Mouse (Mus musculus) left cerebral cortex, postnatal 25 days (tissue): ENCODE data around the gene Plekhg5. TPM values are rescaled to one million over a fixed set of nuclear protein-coding genes. Genes with fewer than 3 reads are reported as not detected.
"Not testable (repeated sequence)": the region's sequence is repeated elsewhere in the genome, so short reads cannot be mapped to it uniquely, and the experiment has no call there.

Experiments
- DNase-seq, 2 experiments: peaks; one replicate each; pipeline ENCODE4 v3.0.0; 2022; ENCODE audit warnings: low spot score in 2 of 2, mixed read lengths in 1 of 2
- intact Hi-C: fragments of 180-260 bp; cut with DNase I; formaldehyde crosslinking; loops from one replicate; pipeline ENCODE4 v1.15.1; 2025
- total RNA-seq, 2 experiments: library from RNA; stranded (reverse); gene quantifications; 2 replicates each; pipeline ENCODE4 v1.2.3; 2021

The Plekhg5 gene
- total RNA-seq: 10 to 100 TPM; 72.1 to 93.5 TPM

DNA sequence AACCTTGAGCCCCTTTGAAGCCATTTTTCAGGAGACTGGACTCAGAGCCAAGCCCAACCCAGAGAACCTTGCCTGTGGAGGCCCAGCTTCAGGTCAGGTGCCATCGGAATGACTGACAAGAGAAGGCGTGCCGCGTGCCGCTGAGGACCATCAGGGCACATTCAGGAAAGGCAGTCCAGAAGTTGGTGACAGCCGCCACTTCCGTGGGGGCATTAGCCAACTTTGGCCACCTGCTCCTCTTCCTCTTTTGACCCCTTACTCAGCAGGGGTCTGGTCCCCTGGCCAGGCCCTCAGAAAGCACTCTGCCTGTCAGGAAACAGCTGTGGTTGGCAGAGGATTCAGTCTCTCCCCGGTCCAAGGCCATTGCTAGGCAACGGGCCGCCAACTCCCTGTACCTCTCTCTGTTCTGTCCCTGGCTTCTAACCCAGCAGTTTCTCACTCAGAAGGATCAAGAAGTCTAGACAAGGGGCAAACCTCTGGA lies at the start of gene Plekhg5:
Plekhg5 (plus strand) TSS at position 378 of the 481 bp plus-strand sequence.
- peak in 1 of 2 experiments; percentile 47 for DNase-seq
- intact Hi-C loops: no loop called here

DNA sequence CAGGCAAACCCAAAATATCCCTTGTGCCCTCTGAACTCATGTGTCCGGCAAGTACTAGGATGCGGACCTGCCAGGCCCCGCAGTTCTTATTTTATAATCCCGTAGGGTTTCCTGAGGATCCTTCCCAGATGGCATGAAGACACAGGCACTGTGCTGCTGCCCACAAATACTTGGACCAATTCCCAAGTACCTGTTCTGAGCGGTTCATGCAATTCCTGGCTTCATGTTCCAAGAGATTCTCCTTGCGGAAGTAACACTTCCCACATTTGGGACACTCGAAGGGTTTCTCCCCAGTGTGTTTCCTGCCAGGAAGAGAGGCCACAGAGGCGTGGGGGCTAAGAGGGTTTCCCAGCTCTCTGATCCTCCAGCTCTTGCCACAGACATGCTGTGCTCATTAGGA lies 49.8 kb upstream of the Plekhg5 start:
- DNase-seq: peak in 1 of 2 experiments; percentile 52
- intact Hi-C loops: no loop called here

DNA sequence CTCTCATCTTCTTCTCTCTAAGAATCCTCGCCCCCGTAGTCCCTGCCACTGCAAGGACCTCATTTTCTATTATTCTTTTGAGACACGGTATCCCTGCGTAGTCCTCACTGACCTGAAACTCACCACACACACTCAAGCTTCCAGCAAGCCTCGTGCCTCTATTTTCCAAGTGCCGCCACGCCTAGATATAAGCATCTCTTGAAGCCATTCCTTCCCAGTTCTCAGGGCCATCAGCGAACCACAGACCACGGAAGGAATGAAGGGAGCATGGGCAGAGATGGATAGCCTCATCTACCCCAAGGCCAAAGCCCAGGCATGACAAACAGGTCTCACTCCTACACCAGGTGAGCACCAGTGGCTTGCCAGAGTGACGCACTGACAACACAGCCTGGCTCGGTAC lies 47.8 kb upstream of the Plekhg5 start:
- intact Hi-C loops: no loop called here
- DNase-seq: no peak

DNA sequence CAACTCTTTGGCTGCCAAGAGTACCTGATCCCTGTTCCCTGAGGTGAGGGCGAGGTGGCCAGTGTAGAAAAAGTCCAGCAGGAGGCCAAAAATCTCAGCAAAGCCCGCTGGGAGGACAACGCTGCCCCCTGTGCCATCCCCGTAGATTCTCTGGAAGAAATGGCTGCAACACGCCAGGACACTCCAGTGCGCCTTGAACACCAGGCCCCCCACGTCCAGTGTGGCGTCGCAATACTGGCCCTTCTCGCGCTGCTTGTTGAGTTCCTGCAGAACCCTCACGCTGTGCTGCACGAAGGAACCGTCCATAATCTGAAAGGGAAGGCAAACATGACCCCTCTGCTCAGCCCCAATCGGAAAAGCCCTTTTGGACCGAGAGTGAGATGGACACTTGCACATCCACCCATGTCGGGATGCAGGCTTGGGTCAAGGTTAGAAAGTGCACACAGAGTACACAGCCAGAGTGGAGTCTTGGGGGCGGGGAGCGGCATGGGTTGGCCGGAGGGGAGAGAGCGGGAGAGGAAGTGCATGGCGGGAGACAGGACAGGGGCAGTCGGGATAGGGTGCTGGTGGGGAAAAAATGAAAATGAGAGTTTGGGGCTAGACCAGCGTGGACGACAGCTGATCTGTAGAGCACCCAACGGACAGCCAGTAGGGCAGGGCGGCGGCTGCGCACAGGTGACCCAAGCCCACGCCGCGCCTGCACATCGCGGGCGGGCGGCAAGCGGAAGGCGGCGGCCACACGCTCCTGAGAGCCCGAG lies 45.4 kb upstream of the Plekhg5 start:
- intact Hi-C loops: loop anchor here (2.0 to 5.0 kb wide), 2 partner anchors 18 to 45 kb away; partner anchors contain the start of gene Klhl21
- no peak for DNase-seq

DNA sequence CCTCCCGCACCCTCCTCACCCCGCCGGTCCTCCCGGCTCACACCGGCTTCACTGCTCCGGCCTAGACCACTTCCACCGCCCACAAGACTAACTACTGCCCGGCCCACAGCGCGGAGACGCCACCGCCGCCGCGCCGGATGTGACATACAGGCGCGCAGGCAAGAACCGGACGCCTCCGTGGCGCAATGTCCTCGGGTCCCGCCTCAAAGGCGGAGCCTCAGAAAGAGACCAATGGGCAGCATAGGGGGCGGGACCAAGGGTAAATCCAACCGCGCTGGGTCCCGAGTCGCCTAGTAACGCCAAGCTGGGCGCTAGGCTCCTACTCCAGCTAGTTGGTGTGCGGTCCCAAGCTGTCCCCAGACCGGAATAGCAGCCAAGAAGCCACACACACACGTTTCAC lies 44.8 kb upstream of the Plekhg5 start, which contains the start of gene Zbtb48:
Zbtb48 (minus strand) TSS at position 148 of the 400 bp plus-strand sequence.
- intact Hi-C loops: loop anchor here (2.0 to 5.0 kb wide), 2 partner anchors 19 to 45 kb away; partner anchors contain the start of gene Klhl21
- DNase-seq: peak; percentile 98 to 99

DNA sequence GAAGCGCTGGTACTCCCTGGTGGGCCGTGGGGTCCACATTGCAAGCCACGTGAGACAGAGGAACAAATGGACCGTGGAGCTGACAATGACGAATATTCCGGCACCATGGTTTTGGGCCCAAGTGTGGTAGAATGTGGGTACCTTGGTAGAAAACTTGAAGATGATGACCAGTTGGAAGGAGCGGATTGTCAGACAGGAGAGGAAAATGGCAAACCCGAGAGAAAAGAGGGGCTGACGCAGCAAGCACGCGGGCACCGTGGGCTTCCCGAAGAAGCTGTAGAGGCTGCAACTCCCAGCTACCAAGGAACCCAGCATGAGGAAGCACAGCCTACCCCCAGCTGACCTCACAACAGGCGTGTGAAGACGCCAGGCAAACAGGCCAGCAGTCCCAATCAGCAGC lies 43.8 kb upstream of the Plekhg5 start:
- intact Hi-C loops: loop anchor here (5.0 kb wide), 1 partner anchor 46 kb away; no protein-coding TSS in a partner anchor
- no peak for DNase-seq

DNA sequence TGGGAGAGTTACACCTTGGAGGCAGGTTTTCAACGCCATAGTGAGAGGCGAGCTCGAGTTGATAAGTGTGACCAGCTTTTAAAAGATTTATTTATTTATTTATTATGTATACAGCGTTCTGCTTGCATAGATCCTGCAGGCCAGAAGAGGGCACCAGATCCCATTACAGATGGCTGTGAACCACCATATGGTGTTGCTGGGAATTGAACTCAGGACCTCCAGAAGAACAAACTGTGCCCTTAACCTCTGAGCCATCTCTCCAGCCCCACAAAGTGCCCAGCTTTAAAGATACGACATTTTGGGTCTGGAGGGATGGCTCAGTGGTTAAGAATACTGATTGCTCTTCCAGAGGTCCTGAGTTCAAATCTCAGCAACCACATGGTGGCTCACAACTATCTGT lies 43.2 kb upstream of the Plekhg5 start:
- intact Hi-C loops: loop anchor here (5.0 kb wide), 1 partner anchor 47 kb away; no protein-coding TSS in a partner anchor
- no peak for DNase-seq

DNA sequence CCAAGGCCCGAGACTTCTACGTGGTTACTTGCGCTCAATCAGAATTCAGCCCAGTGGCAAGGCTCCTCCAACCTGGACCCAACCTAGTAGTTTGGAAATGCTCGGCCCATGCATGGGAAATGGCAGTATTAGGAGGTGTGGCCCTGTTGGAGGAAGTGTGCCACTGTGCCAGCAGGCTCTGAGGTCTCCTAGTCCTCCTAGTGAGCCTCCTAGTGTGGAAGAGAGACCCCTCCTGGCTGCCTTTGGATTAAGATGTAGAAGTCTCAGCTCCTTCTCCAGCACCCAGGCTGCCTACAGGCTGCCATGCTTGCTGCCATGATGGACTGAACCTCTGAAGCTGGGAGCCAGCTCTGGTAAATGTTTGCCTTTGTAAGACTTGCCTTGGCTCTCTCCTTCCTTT lies 42.3 kb upstream of the Plekhg5 start:
- intact Hi-C loops: loop anchor here (5.0 kb wide), 1 partner anchor 48 kb away; no protein-coding TSS in a partner anchor
- DNase-seq: no peak

DNA sequence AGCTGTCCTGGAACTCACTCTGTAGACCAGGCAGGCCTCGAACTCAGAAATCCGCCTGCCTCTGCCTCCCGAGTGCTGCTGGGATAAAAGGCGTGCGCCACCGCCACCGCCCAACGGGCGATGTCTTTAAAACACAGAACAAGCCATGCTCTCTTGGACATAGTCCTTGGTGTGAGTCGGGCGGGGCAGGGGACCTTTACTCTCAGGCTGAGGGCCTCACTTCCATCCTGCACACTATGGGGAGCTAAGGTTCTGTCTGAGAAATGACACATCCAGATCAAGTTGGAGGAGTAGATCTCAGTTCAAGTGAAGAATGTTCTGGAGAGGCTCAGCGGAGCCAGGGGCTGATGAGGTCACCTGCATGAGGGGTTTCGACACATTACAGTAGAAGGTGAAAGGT lies 39.4 kb upstream of the Plekhg5 start:
- intact Hi-C loops: no loop called here
- DNase-seq: no peak

DNA sequence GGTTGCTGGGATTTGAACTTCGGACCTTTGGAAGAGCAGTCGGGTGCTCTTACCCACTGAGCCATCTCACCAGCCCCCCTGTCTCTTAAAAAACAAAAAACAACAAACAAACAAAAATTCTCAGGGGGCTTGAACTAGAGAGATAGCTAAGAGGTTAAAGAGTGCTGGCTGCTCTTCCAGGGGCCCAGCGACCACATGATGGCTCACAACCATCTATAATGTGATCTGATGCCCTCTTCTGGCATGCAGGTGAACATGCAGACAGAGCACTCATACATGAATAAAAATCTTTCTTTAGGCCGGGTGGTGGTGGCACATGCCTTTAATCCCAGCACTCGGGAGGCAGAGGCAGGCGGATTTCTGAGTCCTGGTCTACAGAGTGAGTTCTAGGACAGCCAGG lies 35.8 kb upstream of the Plekhg5 start:
- DNase-seq: not testable (repeated sequence)
- intact Hi-C loops: loop anchor here (2.0 kb wide), 1 partner anchor 56 kb away; no protein-coding TSS in a partner anchor

DNA sequence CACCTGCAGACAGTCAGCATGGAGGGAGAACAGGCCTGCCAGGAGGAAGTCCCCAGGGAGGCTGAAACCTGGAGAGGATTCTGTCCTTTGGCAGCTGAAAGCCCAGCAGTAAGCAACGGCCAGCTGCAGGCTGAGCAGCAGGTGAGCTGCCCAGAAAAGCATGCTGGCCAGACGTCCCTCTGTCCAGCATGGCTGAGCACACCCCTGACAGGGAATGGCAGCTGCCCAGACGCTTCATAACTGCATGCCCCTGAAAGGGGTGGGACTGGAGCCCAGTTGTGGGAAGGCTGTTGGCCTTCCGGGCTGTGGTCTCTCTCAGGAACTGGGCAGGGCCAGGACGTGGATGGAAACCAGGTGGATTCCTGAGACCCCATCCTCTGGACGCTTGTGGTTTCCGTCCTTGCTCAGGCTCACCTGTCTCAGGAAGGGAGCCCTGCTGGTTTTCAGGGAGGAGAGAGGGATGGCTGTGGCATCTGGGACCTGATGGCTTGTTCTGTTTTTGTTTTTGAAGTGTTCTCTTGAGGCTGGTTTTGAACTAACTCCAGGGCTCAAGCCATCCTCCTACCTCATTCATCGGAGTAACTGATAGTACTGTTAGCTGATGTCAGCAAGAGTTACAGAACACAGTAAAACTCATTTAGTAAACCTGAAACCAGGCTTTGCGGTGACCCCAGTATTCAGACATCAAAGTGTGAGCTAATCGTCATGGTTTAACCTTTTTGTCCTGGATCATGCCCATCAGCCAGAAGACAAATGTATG lies 33.9 kb upstream of the Plekhg5 start, which contains the start of gene Tas1r1:
Tas1r1 (minus strand) TSS at position 344 of the 760 bp plus-strand sequence.
- no peak for DNase-seq
- intact Hi-C loops: loop anchor here (2.0 kb wide), 1 partner anchor 48 kb away; no protein-coding TSS in a partner anchor

DNA sequence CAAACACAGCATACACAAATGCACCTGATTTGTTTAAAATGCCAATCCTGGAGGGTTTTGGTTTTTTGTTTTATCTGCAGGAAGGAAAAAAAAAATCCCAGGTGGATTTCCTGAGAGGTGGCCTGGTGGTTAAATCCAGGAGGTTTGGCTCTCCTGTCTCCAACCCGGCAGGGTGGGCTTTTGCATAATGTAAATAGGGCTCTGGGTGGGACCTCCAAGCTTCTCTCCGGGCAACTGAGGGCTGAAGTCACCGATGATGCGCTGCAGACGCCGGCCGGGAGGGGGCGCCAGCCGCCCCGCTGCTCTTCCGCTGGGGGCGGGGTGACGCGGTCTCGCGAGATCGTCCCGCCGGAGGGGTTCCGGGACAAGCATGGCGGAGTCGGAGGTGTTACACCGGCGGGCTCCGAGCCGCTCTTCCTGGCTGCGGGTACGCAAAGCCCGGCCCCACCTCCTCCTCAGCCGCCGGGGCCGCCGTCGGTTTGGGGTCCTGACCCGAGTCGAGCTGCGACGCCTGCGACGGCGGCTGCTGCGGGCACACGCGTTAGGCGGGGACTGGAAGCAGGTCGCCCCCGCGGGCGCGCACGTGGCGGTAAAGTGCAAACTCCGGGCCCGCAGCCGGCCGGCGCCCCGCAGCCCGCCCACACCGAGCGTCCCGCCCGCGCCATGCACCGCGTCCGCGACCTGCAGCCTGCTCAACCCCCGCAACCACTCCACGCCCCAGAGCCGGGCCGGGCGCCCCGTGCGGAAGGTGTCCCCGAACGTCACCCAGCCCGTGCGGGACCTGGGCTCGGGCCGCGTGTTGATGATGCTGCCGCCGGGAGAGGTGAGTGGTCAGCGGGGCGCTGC lies 33.1 kb upstream of the Plekhg5 start, which contains the start of gene Nol9:
Nol9 (plus strand) TSS at position 337 of the 846 bp plus-strand sequence.
- intact Hi-C loops: loop anchor here (2.0 kb wide), 1 partner anchor 48 kb away; no protein-coding TSS in a partner anchor
- DNase-seq: peak; percentile 91 to 92

DNA sequence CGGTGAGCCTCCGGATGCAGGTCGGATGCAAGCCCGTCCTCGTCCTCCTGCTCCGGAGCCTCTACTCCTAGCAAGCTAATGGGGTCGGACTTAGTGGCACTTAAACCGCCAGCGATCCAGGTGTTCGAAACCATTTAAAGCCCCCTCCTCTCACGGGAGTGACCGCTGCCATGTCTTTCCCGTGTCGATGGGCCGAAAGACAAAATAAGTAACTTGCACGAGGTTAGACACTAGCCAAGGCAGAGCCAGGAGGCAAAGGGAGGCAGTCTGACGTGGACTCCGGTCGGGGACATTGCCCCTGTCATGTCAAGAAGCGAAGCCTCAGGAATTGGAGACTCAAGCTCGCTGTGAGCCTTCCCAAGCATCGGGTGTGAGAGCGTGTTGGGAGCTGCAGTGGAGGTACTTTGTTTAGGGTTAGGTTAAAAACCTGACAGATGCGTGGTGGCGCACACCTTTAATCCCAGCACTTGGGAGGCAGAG lies 32.4 kb upstream of the Plekhg5 start:
- intact Hi-C loops: loop anchor here (2.0 kb wide), 1 partner anchor 47 kb away; no protein-coding TSS in a partner anchor
- no peak for DNase-seq

DNA sequence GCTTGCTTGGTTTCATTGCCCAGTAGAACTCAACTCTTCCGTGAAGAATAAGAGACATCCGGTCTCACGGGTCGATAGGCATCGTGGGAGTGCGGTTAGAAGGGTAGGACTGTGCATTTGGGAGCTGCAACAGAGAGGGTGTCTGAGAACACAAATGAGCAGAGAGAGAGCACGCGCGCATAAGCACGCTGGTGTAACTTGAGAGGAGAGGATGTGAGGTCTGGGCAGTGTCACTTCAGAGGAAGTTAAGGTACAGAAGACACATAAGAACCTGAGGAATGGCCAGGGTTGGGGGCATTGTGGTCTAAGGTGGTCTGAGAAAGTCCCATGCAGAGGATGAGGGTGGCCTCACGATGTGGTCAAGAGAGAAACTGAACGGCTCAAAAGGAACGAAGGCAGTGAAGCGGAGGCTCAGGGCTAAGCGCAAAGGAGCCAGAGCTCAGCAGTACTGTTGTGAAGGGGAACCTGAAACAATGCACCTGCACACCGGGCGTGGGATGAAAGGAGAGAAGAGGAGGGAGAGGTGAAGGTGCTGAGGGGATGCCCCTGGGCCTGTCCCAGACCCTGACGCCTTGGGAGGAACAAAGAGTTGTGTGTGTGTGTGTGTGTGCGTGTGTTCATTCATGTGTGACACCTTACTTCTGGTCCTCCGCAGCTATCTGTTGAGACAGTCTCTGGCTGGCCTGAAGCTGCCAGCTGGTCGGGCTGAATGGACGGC lies 30.2 kb upstream of the Plekhg5 start:
- intact Hi-C loops: no loop called here
- no peak for DNase-seq

DNA sequence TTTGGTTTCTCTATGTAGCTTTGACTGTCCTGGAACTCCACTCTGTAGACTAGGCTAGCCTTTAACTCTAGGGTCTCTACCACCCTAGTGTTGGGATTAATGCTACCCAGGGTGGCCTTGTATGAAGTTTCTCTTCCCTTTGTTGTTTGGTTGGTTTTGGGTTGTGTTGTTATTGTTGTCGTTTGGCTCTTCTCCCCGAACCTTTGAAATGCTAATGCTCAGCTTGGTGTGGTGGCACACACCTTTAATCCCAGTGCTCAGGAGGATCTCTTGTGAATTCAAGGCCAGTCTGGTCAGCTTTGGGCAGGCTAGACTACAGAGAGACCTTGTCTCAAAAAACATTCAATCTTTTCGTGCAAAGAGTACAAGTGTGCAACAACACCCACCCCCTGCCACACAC lies 29.1 kb upstream of the Plekhg5 start:
- intact Hi-C loops: no loop called here
- DNase-seq: no peak

DNA sequence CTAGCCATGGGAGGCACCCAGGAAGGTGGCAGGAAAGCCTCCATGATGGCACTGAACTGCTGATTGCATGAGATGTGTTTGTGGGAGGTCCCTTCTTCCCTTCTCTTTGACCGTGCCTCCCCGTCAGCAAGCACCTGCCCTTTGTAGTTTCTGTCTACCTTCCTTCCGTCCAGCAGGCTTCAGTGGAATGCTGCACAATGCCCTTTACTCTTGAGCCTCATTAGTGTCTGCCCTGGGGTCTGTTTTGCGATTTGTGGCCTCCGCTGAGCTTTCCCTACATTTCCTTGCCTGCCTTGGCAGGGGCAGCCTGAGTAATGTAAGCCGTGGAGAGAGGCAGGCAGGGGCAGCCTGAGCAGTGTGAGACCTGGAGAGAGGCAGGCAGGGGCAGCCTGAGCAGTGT lies 27.7 kb upstream of the Plekhg5 start:
- intact Hi-C loops: no loop called here
- DNase-seq: no peak

DNA sequence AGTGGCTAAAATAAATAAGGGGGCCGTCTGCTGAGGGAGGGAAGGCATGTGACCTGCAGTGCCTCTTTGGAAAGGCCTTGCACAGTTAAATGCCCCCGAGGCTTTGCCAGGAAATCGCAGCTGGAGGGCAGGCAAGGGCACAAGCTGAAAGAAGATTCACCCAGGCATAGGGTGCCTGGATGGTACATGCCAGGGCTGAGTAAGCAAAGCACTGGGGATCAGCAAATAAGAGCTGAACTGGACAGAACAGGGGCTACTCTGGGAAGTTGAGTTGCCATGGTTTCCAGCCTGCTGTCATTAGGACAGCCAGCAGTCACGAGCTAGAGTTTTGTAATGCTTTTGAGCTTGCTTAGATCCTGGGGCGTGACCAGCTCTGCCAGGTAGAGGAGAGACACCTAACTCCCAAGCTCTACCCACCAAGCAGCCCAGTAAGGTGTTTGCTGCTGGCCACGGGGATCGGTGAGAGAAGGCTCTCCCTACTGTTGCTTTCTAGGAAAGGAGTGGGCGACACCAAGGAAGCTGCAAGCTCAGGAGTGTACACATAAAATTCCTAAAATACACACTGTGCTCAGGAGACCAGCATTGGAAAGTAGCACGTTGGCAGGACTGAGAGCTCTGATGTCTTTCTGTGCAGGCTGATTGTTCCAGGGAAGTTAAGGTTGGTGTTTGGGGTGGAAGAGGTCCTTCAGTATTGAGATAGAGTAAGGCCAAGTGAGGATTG lies 9.7 kb upstream of the Plekhg5 start:
- peak in 1 of 2 experiments; percentile 68 for DNase-seq
- intact Hi-C loops: no loop called here

DNA sequence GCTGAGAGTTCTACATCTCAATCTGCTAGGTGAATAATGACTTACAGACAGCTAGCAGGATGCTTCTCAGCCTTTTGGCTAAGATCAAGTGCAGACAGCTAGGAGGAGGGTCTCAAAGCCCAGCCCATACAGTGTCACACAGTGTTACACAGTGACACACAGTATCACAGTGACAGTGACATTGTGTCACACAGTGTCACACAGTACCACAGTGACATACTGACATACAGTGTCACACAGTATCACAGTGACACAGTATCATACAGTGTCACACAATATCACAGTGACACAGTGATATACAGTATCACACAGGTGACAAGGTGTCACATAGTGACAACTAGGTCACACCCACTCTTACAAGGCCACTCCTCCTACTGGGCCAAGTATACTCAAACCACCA lies 5.0 kb upstream of the Plekhg5 start:
- no peak for DNase-seq
- intact Hi-C loops: no loop called here
